Mouse (Mus musculus): ENCODE results near the gene Rbbp6. TPM values are rescaled to one million over a fixed set of nuclear protein-coding genes. Genes with fewer than 3 reads are reported as not detected.

Gene Rbbp6
- polyA plus RNA-seq, 1 experiment from 2014 or later = 13.3 TPM

- TF ChIP-seq CTCF (IDR thresholded peaks at IDR 0.05; ENCODE audit: low read depth) (peak; percentile 36), EP300 (optimal IDR thresholded peaks at IDR 0.05) (no peak)
- no peaks in the 10 kb centered on the region; the same call in 1 of the 2 replicates for H3K4me1 ChIP-seq (replicated peaks; ENCODE audit: control insufficient read depth, insufficient read depth)
- no peak for DNase-seq (ENCODE audit: low spot score)
- no peak overlapping the region for H3K4me3 ChIP-seq (ENCODE audit: low read depth, low read length)
- no peak for ATAC-seq (ENCODE audit: low FRiP score, low TSS enrichment)
- H3K4me2 ChIP-seq (replicated peaks; ENCODE audit: low read depth) = no peak overlapping the region
- no peak overlapping the region for H3K9ac ChIP-seq (ENCODE audit: low read length)
- H3K27me3 ChIP-seq (ENCODE audit: control insufficient read depth, insufficient read depth, low read length) = no peaks in the 10 kb centered on the region
- no peaks in the 10 kb centered on the region for H3K36me3 ChIP-seq (ENCODE audit: control insufficient read depth, insufficient read depth, low read length)
- H3K9me3 ChIP-seq (ENCODE audit: control insufficient read depth, low read length) = no peaks in the 10 kb centered on the region
- H3K27ac ChIP-seq (replicated peaks) = no peak overlapping the region
Observed at GRCm38 (mm10) chr7:122936626-122937025, 28.9 kb upstream of the Rbbp6 start.

GRCm38 (mm10) chr7:122938197-122938596 is 27.3 kb upstream of the Rbbp6 start:
- H3K27ac ChIP-seq (replicated peaks) = no peak overlapping the region
- 86% methylated on average over 1 of the region's 1 CpGs for WGBS
- no peaks in the 10 kb centered on the region; the same call in 1 of the 2 replicates for H3K4me1 ChIP-seq (replicated peaks; ENCODE audit: control insufficient read depth, insufficient read depth)
- DNase-seq (ENCODE audit: low spot score) = no peak
- no peak overlapping the region for H3K9ac ChIP-seq (ENCODE audit: low read length)
- H3K4me3 ChIP-seq (ENCODE audit: low read depth, low read length) = no peak overlapping the region
- H3K27me3 ChIP-seq (ENCODE audit: control insufficient read depth, insufficient read depth, low read length) = no peaks in the 10 kb centered on the region
- ATAC-seq (ENCODE audit: low FRiP score, low TSS enrichment) = no peak
- no peak overlapping the region for H3K4me2 ChIP-seq (replicated peaks; ENCODE audit: low read depth)
- no peaks in the 10 kb centered on the region for H3K9me3 ChIP-seq (ENCODE audit: control insufficient read depth, low read length)
- H3K36me3 ChIP-seq (ENCODE audit: control insufficient read depth, insufficient read depth, low read length) = no peaks in the 10 kb centered on the region
- TF ChIP-seq CTCF (IDR thresholded peaks at IDR 0.05; ENCODE audit: low read depth) (no peak), EP300 (optimal IDR thresholded peaks at IDR 0.05) (no peak)

GRCm38 (mm10) chr7:122939181-122939580 is 26.3 kb upstream of the Rbbp6 start:
- no peak overlapping the region for H3K4me3 ChIP-seq (ENCODE audit: low read depth, low read length)
- no peaks in the 10 kb centered on the region for H3K27me3 ChIP-seq (ENCODE audit: control insufficient read depth, insufficient read depth, low read length)
- 78% methylated on average over 3 of the region's 3 CpGs for WGBS
- no peaks in the 10 kb centered on the region for H3K36me3 ChIP-seq (ENCODE audit: control insufficient read depth, insufficient read depth, low read length)
- no peak overlapping the region for H3K9ac ChIP-seq (ENCODE audit: low read length)
- ATAC-seq (ENCODE audit: low FRiP score, low TSS enrichment) = no peak
- no peak overlapping the region for H3K4me2 ChIP-seq (replicated peaks; ENCODE audit: low read depth)
- TF ChIP-seq CTCF (IDR thresholded peaks at IDR 0.05; ENCODE audit: low read depth) = no peak
- TF ChIP-seq EP300 (optimal IDR thresholded peaks at IDR 0.05) = no peak
- H3K4me1 ChIP-seq (replicated peaks; ENCODE audit: control insufficient read depth, insufficient read depth) = no peaks in the 10 kb centered on the region; the same call in 1 of the 2 replicates
- H3K9me3 ChIP-seq (ENCODE audit: control insufficient read depth, low read length) = no peaks in the 10 kb centered on the region
- no peak overlapping the region for H3K27ac ChIP-seq (replicated peaks)
- no peak for DNase-seq (ENCODE audit: low spot score)

DNA sequence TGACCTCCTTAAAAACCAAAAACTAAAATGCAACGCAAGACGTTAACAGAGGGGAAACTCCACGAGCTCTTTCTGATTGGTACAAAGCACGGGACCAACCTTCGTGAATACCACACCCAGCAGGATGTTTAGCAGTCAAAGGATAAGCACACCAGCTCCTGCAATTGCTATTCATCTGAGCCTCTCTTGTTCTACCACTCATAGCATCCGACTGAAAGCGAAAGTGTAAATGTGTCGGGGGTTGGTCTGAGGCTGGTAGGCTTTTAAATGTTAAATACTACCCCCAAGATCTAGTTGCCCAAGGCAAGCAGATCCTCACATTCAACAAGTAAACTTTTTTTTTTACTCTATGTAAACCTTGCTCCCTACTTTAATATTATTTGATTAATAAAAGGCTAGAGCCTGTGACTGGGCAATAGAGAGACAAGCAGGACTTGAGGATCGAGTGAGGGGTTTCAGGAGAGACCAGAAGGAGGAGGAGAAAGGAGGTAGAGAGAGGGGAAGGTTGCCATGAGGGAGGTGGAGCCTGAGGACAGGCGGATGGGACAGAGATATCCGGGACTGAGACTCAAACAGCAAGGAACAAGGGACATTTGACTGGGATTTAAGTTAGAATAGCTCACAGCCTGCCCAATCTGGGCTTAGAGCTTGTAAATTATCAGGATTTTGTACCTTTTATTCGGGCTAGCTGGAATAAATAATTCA is 25.0 kb upstream of the Rbbp6 start:
- no peaks in the 10 kb centered on the region; the same call in 1 of the 2 replicates for H3K4me1 ChIP-seq (replicated peaks; ENCODE audit: control insufficient read depth, insufficient read depth)
- ATAC-seq (ENCODE audit: low FRiP score, low TSS enrichment) (no peak), DNase-seq (ENCODE audit: low spot score) (no peak)
- peak overlapping the region; percentile 50 for H3K9ac ChIP-seq (ENCODE audit: low read length)
- peak overlapping the region; percentile 24 for H3K4me3 ChIP-seq (ENCODE audit: low read depth, low read length)
- WGBS = 7% methylated on average over 12 of the region's 12 CpGs
- H3K27me3 ChIP-seq (ENCODE audit: control insufficient read depth, insufficient read depth, low read length) = no peaks in the 10 kb centered on the region
- H3K4me2 ChIP-seq (replicated peaks; ENCODE audit: low read depth) = peak overlapping the region; percentile 45
- no peak overlapping the region for H3K27ac ChIP-seq (replicated peaks)
- TF ChIP-seq EP300 (optimal IDR thresholded peaks at IDR 0.05) (no peak), CTCF (IDR thresholded peaks at IDR 0.05; ENCODE audit: low read depth) (no peak)
- H3K9me3 ChIP-seq (ENCODE audit: control insufficient read depth, low read length) = no peaks in the 10 kb centered on the region
- no peaks in the 10 kb centered on the region for H3K36me3 ChIP-seq (ENCODE audit: control insufficient read depth, insufficient read depth, low read length)

- WGBS = 89% methylated on average over 8 of the region's 8 CpGs
- H3K27ac ChIP-seq (replicated peaks) = no peak overlapping the region
- no peaks in the 10 kb centered on the region for H3K27me3 ChIP-seq (ENCODE audit: control insufficient read depth, insufficient read depth, low read length)
- no peak overlapping the region for H3K9ac ChIP-seq (ENCODE audit: low read length)
- no peak overlapping the region for H3K4me2 ChIP-seq (replicated peaks; ENCODE audit: low read depth)
- DNase-seq (ENCODE audit: low spot score) (no peak), ATAC-seq (ENCODE audit: low FRiP score, low TSS enrichment) (no peak)
- TF ChIP-seq CTCF (IDR thresholded peaks at IDR 0.05; ENCODE audit: low read depth) = peak; percentile 19; the same call in 1 of the 2 replicates
- TF ChIP-seq EP300 (optimal IDR thresholded peaks at IDR 0.05) = no peak
- no peaks in the 10 kb centered on the region for H3K36me3 ChIP-seq (ENCODE audit: control insufficient read depth, insufficient read depth, low read length)
- H3K4me1 ChIP-seq (replicated peaks; ENCODE audit: control insufficient read depth, insufficient read depth) = no peaks in the 10 kb centered on the region; the same call in 1 of the 2 replicates
- H3K4me3 ChIP-seq (ENCODE audit: low read depth, low read length) = no peak overlapping the region
- no peaks in the 10 kb centered on the region for H3K9me3 ChIP-seq (ENCODE audit: control insufficient read depth, low read length)
Observed at GRCm38 (mm10) chr7:122942111-122942510, 23.4 kb upstream of the Rbbp6 start.

DNA sequence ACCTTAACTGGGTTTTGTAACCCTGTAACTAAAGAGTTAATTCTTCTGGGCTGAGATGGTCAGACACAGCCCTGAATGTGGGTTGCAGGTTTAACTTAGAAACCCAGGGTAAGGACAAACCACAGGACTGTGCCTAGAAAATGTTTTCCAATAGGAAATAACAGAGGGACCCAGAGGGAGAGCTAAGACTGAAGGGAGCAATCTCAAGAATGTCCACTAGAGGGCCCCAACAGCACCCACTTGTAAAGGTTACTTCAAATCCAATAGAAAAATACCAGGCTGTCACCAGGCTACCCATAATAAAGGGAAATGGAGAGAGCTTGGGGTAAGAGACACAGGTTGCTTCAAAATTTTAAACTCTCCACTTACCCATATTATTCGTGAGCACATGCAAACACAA is 20.3 kb upstream of the Rbbp6 start:
- no peaks in the 10 kb centered on the region for H3K27me3 ChIP-seq (ENCODE audit: control insufficient read depth, insufficient read depth, low read length)
- H3K9ac ChIP-seq (ENCODE audit: low read length) = no peak overlapping the region
- DNase-seq (ENCODE audit: low spot score) (peak; percentile 72), ATAC-seq (ENCODE audit: low FRiP score, low TSS enrichment) (peak; percentile 33)
- peak; percentile 92 for TF ChIP-seq CTCF (IDR thresholded peaks at IDR 0.05; ENCODE audit: low read depth)
- no peak for TF ChIP-seq EP300 (optimal IDR thresholded peaks at IDR 0.05)
- H3K4me1 ChIP-seq (replicated peaks; ENCODE audit: control insufficient read depth, insufficient read depth) = no peaks in the 10 kb centered on the region; the same call in 1 of the 2 replicates
- no peaks in the 10 kb centered on the region for H3K9me3 ChIP-seq (ENCODE audit: control insufficient read depth, low read length)
- no peaks in the 10 kb centered on the region for H3K36me3 ChIP-seq (ENCODE audit: control insufficient read depth, insufficient read depth, low read length)
- H3K27ac ChIP-seq (replicated peaks) = no peak overlapping the region
- WGBS = 3% methylated on average over 1 of the region's 1 CpGs
- H3K4me2 ChIP-seq (replicated peaks; ENCODE audit: low read depth) = no peak overlapping the region
- no peak overlapping the region for H3K4me3 ChIP-seq (ENCODE audit: low read depth, low read length)
